Mouse (Mus musculus) embryonic fibroblast, embryonic 13.5 days (primary cell): ENCODE data around the gene Arid3a.

Experiments used
- CTCF ChIP-seq: IDR thresholded peaks from 2 replicates; pipeline ENCODE4 v1.5.1; 2011; ENCODE audit warnings: mild to moderate bottlenecking, control low read depth, low read length, moderate library complexity, borderline replicate concordance; ENCODE audit not compliant: insufficient read depth
- POLR2A ChIP-seq: IDR thresholded peaks from 2 replicates; pipeline ENCODE4 v1.6.1; 2011; ENCODE audit warnings: low read depth, mild to moderate bottlenecking, control low read depth, low read length, moderate library complexity

GRCm38 (mm10) chr10:80001945-80002344 lies 75.1 kb downstream of the Arid3a start:
- TF ChIP-seq CTCF (no peak), POLR2A (no peak)
